In the genomic region with DNA sequence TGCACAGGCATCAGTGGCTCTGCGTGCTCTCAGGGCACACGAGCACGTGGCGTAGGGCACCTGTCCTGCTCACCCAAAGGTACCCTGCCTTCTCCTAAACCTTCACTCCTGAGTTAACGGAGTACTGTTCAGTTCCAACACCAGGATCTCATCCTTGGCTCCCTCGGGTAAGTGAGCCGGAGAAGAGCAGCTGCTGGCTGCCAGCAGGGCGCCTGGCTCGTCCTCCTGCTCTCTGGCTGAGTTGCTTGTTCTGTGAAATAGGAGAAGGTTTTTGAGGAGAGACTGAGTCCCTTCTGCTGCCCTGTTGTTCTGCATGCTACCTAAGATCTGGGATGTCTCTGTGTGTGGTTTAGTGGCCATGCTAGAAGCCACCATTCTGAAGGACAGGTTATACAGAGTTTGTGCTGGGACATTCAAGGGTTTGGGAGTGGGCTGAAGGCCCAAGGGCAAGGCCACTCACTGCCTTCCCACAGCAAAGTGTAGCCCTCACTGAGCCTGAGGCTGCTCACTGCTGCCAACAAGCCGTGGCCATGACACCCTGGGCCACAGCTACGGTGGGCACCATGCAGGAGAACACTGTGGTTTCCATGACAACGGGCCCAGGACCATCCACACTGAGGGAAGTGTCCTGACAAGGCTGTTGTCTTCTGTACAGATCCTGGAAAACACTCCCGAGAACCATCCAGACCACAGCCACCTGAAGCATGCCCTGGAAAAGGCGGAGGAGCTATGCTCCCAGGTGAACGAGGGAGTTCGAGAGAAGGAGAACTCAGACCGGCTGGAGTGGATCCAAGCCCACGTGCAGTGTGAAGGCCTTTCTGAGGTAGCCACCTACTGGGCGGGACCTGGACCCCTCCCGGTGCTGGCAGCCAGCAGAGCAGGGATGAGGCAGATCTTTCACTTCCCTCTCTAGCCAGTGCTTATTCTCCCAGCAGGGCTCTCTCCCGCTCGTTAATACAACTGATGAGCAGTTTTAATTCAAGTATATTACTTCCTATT, we compare ENCODE assay signal across 8 mouse cellular contexts.
A peak's percentile ranks its signal among the peaks of the same experiment; 100 is the strongest.
DNase-seq lines count a peak whose midpoint lies in the region; ATAC-seq and TF ChIP-seq lines count a peak whose summit lies in the region.

No protein-coding gene starts in this region.

- intact Hi-C loops in heart, adult 2 months (cut with DNase I) = no loop called here

- no peak for TF ChIP-seq CTCF in heart, adult 2 months (IDR thresholded peaks at IDR 0.05)

- H3K27me3 ChIP-seq in forebrain, embryonic 16.5 days (replicated peaks; ENCODE audit: control insufficient read depth, insufficient read depth, low read length) = no peaks in the 10 kb centered on the region
- no peaks in the 10 kb centered on the region for H3K27me3 ChIP-seq in heart, adult 2 months (ENCODE audit: control insufficient read depth, insufficient read depth, low read length)

- ATAC-seq in forebrain, embryonic 16.5 days = peak; percentile 26; the same call in 1 of the 2 replicates
- 0 out of 2 replicates have a peak, but pooled peaks have one; percentile 33 for ATAC-seq in megakaryocyte-erythroid progenitor cell, adult 5-6 weeks (replicated peaks; ENCODE audit: low FRiP score, low TSS enrichment, poor library complexity, severe bottlenecking)

- peaks cover 28% of the 10 kb centered on the region for H3K4me1 ChIP-seq in forebrain, embryonic 16.5 days (replicated peaks; ENCODE audit: control insufficient read depth, insufficient read depth, low read length)
- H3K4me1 ChIP-seq in heart, adult 2 months (ENCODE audit: control insufficient read depth, insufficient read depth, low read length) = no peaks in the 10 kb centered on the region

- no peak overlapping the region; the same call in none of the 2 replicates for H3K9ac ChIP-seq in forebrain, embryonic 16.5 days (replicated peaks; ENCODE audit: low read depth, low read length)
- no peak overlapping the region for H3K9ac ChIP-seq in heart, adult 2 months (ENCODE audit: low read depth, low read length)

- no peaks in the 10 kb centered on the region for H3K79me2 ChIP-seq in heart, adult 2 months (replicated peaks; ENCODE audit: control insufficient read depth, insufficient read depth, low read length)

- no peaks in the 10 kb centered on the region for H3K9me3 ChIP-seq in forebrain, embryonic 16.5 days (ENCODE audit: control insufficient read depth, low read length)

- H3K36me3 ChIP-seq in forebrain, embryonic 16.5 days (ENCODE audit: control insufficient read depth, insufficient read depth) = peaks cover 3% of the 10 kb centered on the region
- H3K36me3 ChIP-seq in heart, adult 2 months (ENCODE audit: control insufficient read depth, insufficient read depth, low read length) = no peaks in the 10 kb centered on the region

- DNase-seq in kidney, postnatal 14 days = peak; percentile 34
- no peak for DNase-seq in kidney, adult 8-10 months
- DNase-seq in cerebellum, adult 11-12 months = peak; percentile 76
- no peak for DNase-seq in urinary bladder, postnatal 25 days (ENCODE audit: low spot score)
- no peak for DNase-seq in retina, postnatal 1 day
- DNase-seq in heart, adult 2 months = no peak

- peak overlapping the region; percentile 67 for H3K27ac ChIP-seq in forebrain, embryonic 16.5 days (ENCODE audit: low read length)
- no peak overlapping the region for H3K27ac ChIP-seq in heart, adult 2 months

- no peak for TF ChIP-seq POLR2A in heart, adult 2 months (IDR thresholded peaks at IDR 0.05; ENCODE audit: insufficient read depth, low read depth, low read length)

- H3K4me3 ChIP-seq in forebrain, embryonic 16.5 days (replicated peaks; ENCODE audit: low read length) = no peak overlapping the region
- no peak overlapping the region for H3K4me3 ChIP-seq in heart, adult 2 months

- WGBS in forebrain, embryonic 16.5 days = 47% methylated on average over 22 of the region's 22 CpGs
- 60% methylated on average over 22 of the region's 22 CpGs for WGBS in heart, adult 2 months

- H3K4me2 ChIP-seq in forebrain, embryonic 16.5 days (ENCODE audit: low read length) = no peak overlapping the region

- TF ChIP-seq EP300 in heart, adult 2 months (IDR thresholded peaks at IDR 0.05; ENCODE audit: insufficient read depth, low read depth, low read length) = no peak

Comparison
In these comparisons a context has a peak if more than half of its experiments do, and no peak if none do; other contexts are left out.
1. DNase-seq: peak in kidney, postnatal 14 days (single experiment) and cerebellum, adult 11-12 months (single experiment); none in kidney, adult 8-10 months (0 of 2), urinary bladder, postnatal 25 days (single experiment), retina, postnatal 1 day (single experiment) and heart, adult 2 months (0 of 2).